ENCODE assay signal across 17 mouse cellular contexts in genomic region chr11:54539486-54539885, GRCm38 (mm10).
"Had no signal": no experiment of that assay in that cellular context is flagged by ENCODE, and none has a peak within 500 bp of the region (broad histone marks: within the 10 kb centered on the region; RNA-seq: fewer than 3 reads in every experiment).

No protein-coding gene starts in this region.

- H3K27ac ChIP-seq: lung, embryonic 15.5 days; macrophage; midbrain, embryonic 13.5 days; midbrain, embryonic 15.5 days; neural tube, embryonic 12.5 days; stomach, embryonic 15.5 days; stomach, postnatal 0 days had no signal

- H3K36me3 ChIP-seq: lung, embryonic 15.5 days; midbrain, embryonic 13.5 days; midbrain, embryonic 15.5 days; neural tube, embryonic 12.5 days; stomach, embryonic 15.5 days had no signal

- H3K4me2 ChIP-seq: lung, embryonic 15.5 days; midbrain, embryonic 11.5 days; midbrain, embryonic 13.5 days; midbrain, embryonic 15.5 days; neural tube, embryonic 12.5 days; stomach, embryonic 15.5 days had no signal

- H3K9ac ChIP-seq: lung, embryonic 15.5 days; midbrain, embryonic 13.5 days; midbrain, embryonic 15.5 days; neural tube, embryonic 12.5 days; stomach, embryonic 15.5 days had no signal

- H3K9me3 ChIP-seq: lung, embryonic 15.5 days; megakaryocyte, embryonic 14.5 days; midbrain, embryonic 13.5 days; midbrain, embryonic 15.5 days; neural tube, embryonic 12.5 days; stomach, embryonic 15.5 days had no signal

- H3K27me3 ChIP-seq: lung, embryonic 15.5 days; megakaryocyte, embryonic 14.5 days; midbrain, embryonic 13.5 days; midbrain, embryonic 15.5 days; neural tube, embryonic 12.5 days; stomach, embryonic 15.5 days had no signal

- DNase-seq: lung, adult 2 months; lung, postnatal 14 days; lung, postnatal 36 days; right cerebral cortex, postnatal 14 days; thymus, adult 2 months; thymus, postnatal 25 days; thymus, postnatal 4 days had no signal

- H3K4me3 ChIP-seq: lung, embryonic 15.5 days; megakaryocyte, embryonic 14.5 days; midbrain, embryonic 13.5 days; midbrain, embryonic 15.5 days; neural tube, embryonic 12.5 days; stomach, embryonic 15.5 days had no signal

- ATAC-seq: lung, postnatal 0 days; midbrain, embryonic 13.5 days; midbrain, embryonic 15.5 days had no signal

- H3K4me1 ChIP-seq: midbrain, embryonic 13.5 days; midbrain, embryonic 15.5 days; neural tube, embryonic 12.5 days; stomach, embryonic 15.5 days had no signal
